Mouse (Mus musculus) brain, embryonic 14.5 days (tissue): Measurements from ENCODE around the gene Neto2.

ENCODE experiments used
- CTCF ChIP-seq: fragments of 200-500 bp; IDR thresholded peaks from 2 replicates; pipeline ENCODE4 v1.5.1; 2012; ENCODE audit warnings: inconsistent platforms, mild to moderate bottlenecking, moderate library complexity, borderline replicate concordance; ENCODE audit not compliant: insufficient read depth, insufficient read length; ENCODE audit errors: extremely low read depth
- POLR2A ChIP-seq: fragments of 200-500 bp; IDR thresholded peaks from 2 replicates; pipeline ENCODE4 v1.6.1; 2012; ENCODE audit warnings: mild to moderate bottlenecking, inconsistent platforms, borderline replicate concordance; ENCODE audit not compliant: poor library complexity, insufficient read depth, insufficient read length, severe bottlenecking; ENCODE audit errors: extremely low read depth

- TF ChIP-seq CTCF, result peak; percentile 12; the same call in 1 of the 2 replicates
- TF ChIP-seq POLR2A, result no peak
Measured at GRCm38 (mm10) chr8:85665146-85665545, 35.6 kb downstream of the Neto2 start.
